Mouse (Mus musculus) CH12.LX (cell line): ENCODE measurements at regions not wholly inside any gene's neighbourhood (a gene's known extent, or its start where the extent isn't known, plus 50 kb on each side); places are given as distances from the start of the nearest gene placed in this dataset.

ENCODE experiments used
- DNase-seq: peaks from one replicate; pipeline ENCODE4 v3.0.0-alpha.2; 2013; ENCODE audit errors: extremely low read depth
- H3K27ac ChIP-seq: 2 replicates; pipeline ENCODE4 v1.5.1; 2012; ENCODE audit warnings: low read depth, mild to moderate bottlenecking, control low read depth, moderate library complexity; ENCODE audit not compliant: insufficient read depth
- H3K27me3 ChIP-seq: replicated peaks from 2 replicates; pipeline ENCODE3; 2012; ENCODE audit warnings: inconsistent platforms
- H3K36me3 ChIP-seq, 2 experiments: replicated peaks in 1 of 2; 2 replicates each; pipeline versions ENCODE3 to v1.6.1; 2012; ENCODE audit warnings: inconsistent platforms in 1 of 2, low read length in 1 of 2, mild to moderate bottlenecking in 1 of 2, mixed read lengths in 1 of 2, moderate library complexity in 1 of 2; ENCODE audit not compliant: control insufficient read depth in 1 of 2, insufficient read depth in 1 of 2
- H3K4me1 ChIP-seq, 2 experiments: 2 replicates each; pipeline ENCODE4 v1.6.1; 2012; ENCODE audit warnings: inconsistent platforms in 1 of 2, moderate library complexity in 1 of 2; ENCODE audit not compliant: insufficient read depth in 2 of 2, control insufficient read depth in 1 of 2
- H3K4me2 ChIP-seq: 2 replicates; pipeline ENCODE4 v1.6.1; 2012; ENCODE audit warnings: low read depth, mild to moderate bottlenecking, control low read depth; ENCODE audit not compliant: poor library complexity, insufficient read depth, severe bottlenecking
- H3K4me3 ChIP-seq, 3 experiments: fragments of 150-350 bp in 1 of 3; sonication (generic) in 1 of 3; replicated peaks in 1 of 3; 2 replicates each; pipeline versions ENCODE3 to v1.5.1; 2011 to 2012; ENCODE audit warnings: low read depth in 2 of 3, low read length in 2 of 3, mild to moderate bottlenecking in 2 of 3, moderate library complexity in 2 of 3, control low read depth in 1 of 3, improper control_type of control experiment in 1 of 3, inconsistent platforms in 1 of 3, mixed read lengths in 1 of 3; ENCODE audit not compliant: poor library complexity in 1 of 3
- H3K79me2 ChIP-seq: replicated peaks from 2 replicates; pipeline ENCODE4 v1.6.1; 2012; ENCODE audit warnings: mild to moderate bottlenecking, moderate library complexity; ENCODE audit not compliant: control insufficient read depth, poor library complexity, insufficient read depth, severe bottlenecking; ENCODE audit errors: extremely low read depth
- H3K9ac ChIP-seq: 2 replicates; pipeline ENCODE4 v1.6.1; 2012; ENCODE audit warnings: low read depth, mild to moderate bottlenecking, control low read depth, moderate library complexity; ENCODE audit not compliant: insufficient read depth
- H3K9me3 ChIP-seq: replicated peaks from 2 replicates; pipeline ENCODE3; 2012; ENCODE audit warnings: low read length, inconsistent platforms, mixed read lengths
- BHLHE40 ChIP-seq: IDR thresholded peaks from 2 replicates; pipeline ENCODE4 v1.6.1; 2011; ENCODE audit warnings: mild to moderate bottlenecking, low read depth, low read length, improper control_type of control experiment
- CHD2 ChIP-seq: IDR thresholded peaks from 2 replicates; pipeline ENCODE4 v1.6.1; 2011; ENCODE audit warnings: low read length, improper control_type of control experiment
- EP300 ChIP-seq: IDR thresholded peaks from 2 replicates; pipeline ENCODE4 v1.6.1; 2011; ENCODE audit warnings: low read length, improper control_type of control experiment
- GABPA ChIP-seq: IDR thresholded peaks from 2 replicates; pipeline ENCODE4 v1.6.1; 2012; ENCODE audit warnings: low read depth, low read length, improper control_type of control experiment, inconsistent platforms; ENCODE audit not compliant: insufficient replicate concordance
- HCFC1 ChIP-seq: IDR thresholded peaks from 2 replicates; pipeline ENCODE4 v1.6.1; 2012; ENCODE audit warnings: low read depth, mild to moderate bottlenecking, inconsistent platforms, low read length, improper control_type of control experiment
- KAT2A ChIP-seq: IDR thresholded peaks from 2 replicates; pipeline ENCODE4 v1.6.1; 2012; ENCODE audit warnings: low read length, improper control_type of control experiment, inconsistent platforms; ENCODE audit not compliant: insufficient replicate concordance
- MAFK ChIP-seq: IDR thresholded peaks from 2 replicates; pipeline ENCODE4 v1.6.1; 2011; ENCODE audit warnings: low read length, improper control_type of control experiment; ENCODE audit not compliant: insufficient replicate concordance
- MAX ChIP-seq: IDR thresholded peaks from 2 replicates; pipeline ENCODE4 v1.6.1; 2011; ENCODE audit warnings: low read length, improper control_type of control experiment
- MAZ ChIP-seq: IDR thresholded peaks from 2 replicates; pipeline ENCODE4 v1.6.1; 2012; ENCODE audit warnings: low read depth, mild to moderate bottlenecking, inconsistent platforms, low read length, improper control_type of control experiment, moderate library complexity
- NELFE ChIP-seq: IDR thresholded peaks from 2 replicates; pipeline ENCODE4 v1.6.1; 2011; ENCODE audit warnings: low read depth, low read length, improper control_type of control experiment
- POLR2A ChIP-seq: IDR thresholded peaks from 2 replicates; pipeline ENCODE4 v1.6.1; 2011; ENCODE audit warnings: low read depth, mild to moderate bottlenecking, improper control_type of control experiment, low read length
- SIN3A ChIP-seq: IDR thresholded peaks from 2 replicates; pipeline ENCODE4 v1.6.1; 2012; ENCODE audit warnings: low read length, improper control_type of control experiment, inconsistent platforms
- SMC3 ChIP-seq: IDR thresholded peaks from 2 replicates; pipeline ENCODE4 v1.6.1; 2011; ENCODE audit warnings: low read depth, low read length, improper control_type of control experiment
- UBTF ChIP-seq: IDR thresholded peaks from 2 replicates; pipeline ENCODE4 v1.6.1; 2012; ENCODE audit warnings: low read depth, mild to moderate bottlenecking, inconsistent platforms, low read length, improper control_type of control experiment, moderate library complexity
- USF1 ChIP-seq: IDR thresholded peaks from 2 replicates; pipeline ENCODE4 v1.6.1; 2014; ENCODE audit warnings: low read depth, mild to moderate bottlenecking, inconsistent platforms, low read length, improper control_type of control experiment
- USF2 ChIP-seq: conservative IDR thresholded peaks from 2 replicates; pipeline ENCODE4 v1.6.1; 2011; ENCODE audit warnings: low read depth, low read length, improper control_type of control experiment
- ZC3H11A ChIP-seq: IDR thresholded peaks from 2 replicates; pipeline ENCODE4 v1.6.1; 2012; ENCODE audit warnings: low read depth, mild to moderate bottlenecking, inconsistent platforms, low read length, improper control_type of control experiment
- ZMIZ1 ChIP-seq: IDR thresholded peaks from 2 replicates; pipeline ENCODE4 v1.6.1; 2012; ENCODE audit warnings: low read depth, mild to moderate bottlenecking, inconsistent platforms, low read length, improper control_type of control experiment
- ZNF384 ChIP-seq: IDR thresholded peaks from 2 replicates; pipeline ENCODE4 v1.6.1; 2012; ENCODE audit warnings: low read depth, low read length, improper control_type of control experiment, inconsistent platforms
- dilution Hi-C: fragments of 300-500 bp; cut with MboI; formaldehyde crosslinking; loops from 2 replicates; pipeline ENCODE4 v1.14.3; 2020; ENCODE audit warnings: low sequenced_read_pairs; ENCODE audit not compliant: extremely low pct_unique_long_range_greater_than_20kb, extremely low pct_ligation_motif_present
- in situ Hi-C: fragments of 300-500 bp; cut with MboI; formaldehyde crosslinking; loops from 3 replicates; pipeline ENCODE4 v1.14.3; 2019; ENCODE audit warnings: low sequenced_read_pairs, low pct_ligation_motif_present, low pct_unique_long_range_greater_than_20kb, mixed read lengths

DNA sequence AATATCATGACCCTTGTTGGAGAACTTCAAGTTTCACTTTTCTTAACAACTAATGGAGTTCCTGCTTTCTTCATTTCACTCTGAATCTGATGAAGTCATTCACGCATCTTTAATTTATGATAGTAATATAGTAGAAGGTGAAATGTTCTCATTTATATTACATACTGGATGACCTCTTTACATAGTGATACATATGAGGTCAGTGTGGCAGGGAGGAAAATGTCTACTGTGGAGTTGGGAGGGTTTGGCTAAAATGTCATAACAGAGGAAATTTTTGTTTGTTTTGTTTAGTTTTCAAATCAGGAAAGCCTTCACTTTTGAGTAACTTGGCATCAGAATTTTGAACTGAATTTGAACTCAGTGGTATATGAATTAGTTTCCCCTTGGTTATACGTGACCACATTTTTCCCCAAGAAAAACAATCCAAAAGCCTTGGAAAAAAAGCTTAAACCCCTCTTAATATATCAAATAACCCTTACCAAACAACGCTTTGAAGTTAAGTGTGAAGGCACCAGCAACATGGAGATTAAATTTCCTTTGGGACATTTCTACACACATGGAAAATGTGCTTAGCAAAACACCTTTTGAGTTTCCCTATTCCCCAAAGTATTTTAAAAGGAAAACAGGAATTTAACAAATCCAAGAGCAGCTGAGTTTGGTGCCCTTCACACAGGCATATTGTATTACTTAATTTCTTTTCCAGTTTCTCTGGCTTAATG, 377.6 kb upstream of the Nrsn1 start:
- H3K4me2 ChIP-seq, result no peak overlapping the region
- in situ Hi-C loops (no loop called here), dilution Hi-C loops (no loop called here)
- no peak for TF ChIP-seq CHD2
- TF ChIP-seq SMC3, result no peak
- no peak for TF ChIP-seq UBTF
- TF ChIP-seq ZC3H11A, result no peak
- TF ChIP-seq ZMIZ1, result no peak
- TF ChIP-seq EP300, result no peak
- TF ChIP-seq NELFE, result no peak
- no peak for TF ChIP-seq HCFC1
- no peak for TF ChIP-seq GABPA
- no peak for TF ChIP-seq ZNF384
- TF ChIP-seq USF1, result no peak
- TF ChIP-seq USF2, result no peak
- TF ChIP-seq BHLHE40, result no peak
- no peaks in the 10 kb centered on the region for H3K27me3 ChIP-seq
- H3K9me3 ChIP-seq, result no peaks in the 10 kb centered on the region
- H3K36me3 ChIP-seq, result no peaks in the 10 kb centered on the region
- no peak overlapping the region for H3K9ac ChIP-seq
- H3K27ac ChIP-seq, result no peak overlapping the region
- no peaks in the 10 kb centered on the region for H3K79me2 ChIP-seq
- H3K4me3 ChIP-seq, result no peak overlapping the region
- no peak for DNase-seq
- no peaks in the 10 kb centered on the region for H3K4me1 ChIP-seq

DNA sequence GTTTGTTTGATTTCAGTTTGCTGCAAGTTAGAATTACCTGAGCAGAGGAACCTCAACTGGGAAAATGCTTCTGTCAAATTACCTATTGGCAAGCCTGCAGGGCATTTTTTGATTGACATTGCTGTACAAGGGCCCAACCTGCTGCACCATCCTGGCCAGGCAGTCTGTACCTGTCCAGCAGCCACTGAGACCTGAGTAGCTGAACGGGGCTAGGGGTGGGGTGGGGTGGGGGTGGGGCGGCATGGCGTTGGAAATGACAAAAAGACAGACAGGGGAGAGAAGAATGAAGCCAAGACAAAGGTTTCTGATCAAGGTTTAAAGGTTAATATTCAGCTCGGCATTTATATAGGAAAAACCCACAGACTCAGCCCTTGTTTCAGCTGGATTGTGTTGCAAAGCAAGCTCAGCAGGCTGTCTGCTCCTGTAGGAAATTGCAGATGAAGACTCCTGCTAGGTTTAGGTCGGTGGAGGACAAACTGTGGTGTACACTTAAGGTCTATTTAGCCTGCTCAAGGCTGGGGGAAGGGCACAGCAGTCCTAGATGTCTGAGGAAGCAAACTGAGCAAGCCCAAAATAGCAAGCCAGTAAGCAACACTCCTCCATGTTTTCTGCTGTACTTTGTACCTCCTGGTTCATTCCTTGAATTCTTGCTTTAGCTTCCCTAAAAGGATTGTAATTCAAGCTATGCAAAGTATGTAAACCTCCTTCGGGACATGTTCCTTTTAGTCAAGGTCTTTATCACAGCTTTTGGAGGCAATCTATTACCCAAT, 369.4 kb upstream of the Nrsn1 start:
- no peak for DNase-seq
- Histone ChIP-seq H3K27me3 (no peaks in the 10 kb centered on the region), H3K4me3 (no peak overlapping the region), H3K27ac (no peak overlapping the region), H3K4me1 (no peaks in the 10 kb centered on the region), H3K79me2 (no peaks in the 10 kb centered on the region), H3K9ac (no peak overlapping the region), H3K36me3 (no peaks in the 10 kb centered on the region), H3K9me3 (no peaks in the 10 kb centered on the region), H3K4me2 (no peak overlapping the region)
- dilution Hi-C loops (no loop called here), in situ Hi-C loops (no loop called here)
- no peak for TF ChIP-seq MAFK
- no peak for TF ChIP-seq MAX
- TF ChIP-seq GABPA, result no peak
- TF ChIP-seq MAZ, result no peak
- TF ChIP-seq POLR2A, result no peak
- no peak for TF ChIP-seq SIN3A
- TF ChIP-seq KAT2A, result no peak
